Mouse (Mus musculus): ENCODE data around the gene Daglb. TPM values are rescaled to one million over a fixed set of nuclear protein-coding genes. Genes with fewer than 3 reads are reported as not detected.
A peak's percentile ranks its signal among the peaks of the same experiment; 100 is the strongest.

Gene Daglb
- 10 to 100 TPM; 27.7 to 32.1 TPM for total RNA-seq (2021)
- long read RNA-seq, experiment 1, full-length matches to known transcripts: 25 of 44 reads
- long read RNA-seq, experiment 1, partial matches to known transcripts: 6 of 44 reads
- long read RNA-seq, experiment 1, other reads (novel, unspliced or antisense): 13 of 44 reads
- long read RNA-seq, experiment 2, full-length matches to known transcripts: 42 of 57 reads
- long read RNA-seq, experiment 2, partial matches to known transcripts: 3 of 57 reads
- long read RNA-seq, experiment 2, other reads (novel, unspliced or antisense): 12 of 57 reads

GRCm38 (mm10) chr5:143464100-143464756 lies at the start of gene Daglb:
Gene Daglb (plus strand): TSS chr5:143464584.
- Histone ChIP-seq H3K4me3 (peak within 1 kb of the TSS; percentile 69), H3K27ac (peak within 1 kb of the TSS; percentile 93)
- peak; percentile 88 to 91 for DNase-seq (ENCODE audit: low spot score in 2 of 2)
- TF ChIP-seq CTCF (conservative IDR thresholded peaks at IDR 0.05): 0 out of 2 replicates have a peak, but pooled peaks have one; percentile 11

DNA sequence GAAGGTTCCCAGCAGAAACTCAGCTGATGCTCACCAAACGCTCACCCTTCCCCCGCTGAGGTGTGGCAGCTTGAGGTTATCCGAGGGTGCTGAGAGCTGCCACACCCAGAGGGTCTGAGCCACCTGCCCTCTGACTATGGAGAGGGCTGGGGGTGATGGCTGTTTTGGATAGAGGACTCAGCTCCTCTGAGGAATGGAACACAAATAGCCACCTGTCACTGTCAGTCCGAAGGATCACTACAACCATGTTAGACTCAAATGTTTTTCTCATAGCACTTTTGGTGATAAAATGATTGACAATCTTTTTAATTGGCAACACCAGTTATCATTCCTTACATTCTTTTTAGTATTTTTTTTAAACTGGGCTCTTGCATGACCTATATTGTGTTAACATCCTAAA lies 42.9 kb upstream of the Daglb start:
- TF ChIP-seq CTCF (conservative IDR thresholded peaks at IDR 0.05): no peak
- Histone ChIP-seq H3K4me3 (no peak overlapping the region), H3K27ac (no peak overlapping the region)
- DNase-seq (ENCODE audit: low spot score in 2 of 2): no peak

DNA sequence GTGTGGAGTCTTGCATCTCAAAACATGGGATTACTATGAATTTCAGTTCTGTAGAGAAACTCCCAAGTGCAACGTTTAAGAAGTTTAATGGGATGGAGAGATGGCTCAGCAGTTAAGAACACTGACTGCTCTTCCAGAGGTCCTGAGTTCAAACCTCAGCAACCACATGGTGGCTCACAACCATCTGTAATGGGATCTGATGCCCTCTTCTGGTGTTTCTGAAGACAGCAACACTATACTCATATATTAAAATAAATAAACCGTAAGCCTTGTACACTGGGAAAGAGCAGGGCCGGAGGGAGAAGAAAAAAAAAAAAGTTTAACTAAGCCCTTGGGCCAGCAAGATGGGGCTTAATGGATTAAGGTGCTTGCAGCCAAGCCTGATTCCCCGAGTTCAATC lies 41.4 kb upstream of the Daglb start:
- H3K4me3 ChIP-seq: no peak overlapping the region
- H3K27ac ChIP-seq: no peak overlapping the region
- DNase-seq (ENCODE audit: low spot score in 2 of 2): no peak
- peak; percentile 53 for TF ChIP-seq CTCF (conservative IDR thresholded peaks at IDR 0.05)

DNA sequence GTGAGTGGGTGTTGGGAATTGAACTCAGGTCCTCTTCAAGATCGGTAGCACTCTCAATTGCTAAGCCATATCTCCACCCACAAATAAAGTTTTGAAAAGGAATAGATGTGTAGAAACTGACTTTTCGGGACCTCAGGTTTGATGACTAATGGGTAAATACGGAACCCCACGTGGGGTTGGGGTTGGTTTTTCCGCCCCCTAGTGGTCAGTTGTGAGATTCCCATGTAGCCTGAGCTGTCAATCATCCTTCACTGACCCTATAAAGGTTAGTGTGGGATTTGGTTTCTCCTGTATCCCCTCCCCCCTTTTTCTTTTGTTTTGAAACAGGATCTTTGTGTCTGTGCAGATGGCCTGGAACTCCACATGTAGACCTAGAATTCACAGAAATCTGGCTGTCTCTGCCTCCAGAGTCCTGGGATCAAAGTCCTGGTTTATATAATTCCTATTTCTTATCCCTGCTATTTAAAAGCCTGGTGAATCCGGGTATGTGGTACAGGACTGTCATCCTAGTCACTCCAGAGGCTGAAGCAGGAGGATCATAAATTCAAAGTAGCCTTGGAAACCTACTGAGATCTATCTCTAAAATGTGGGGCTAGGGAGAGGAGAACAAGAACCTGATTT lies 40.4 kb upstream of the Daglb start:
- no peak overlapping the region for H3K27ac ChIP-seq
- peak; percentile 94 for TF ChIP-seq CTCF (conservative IDR thresholded peaks at IDR 0.05)
- H3K4me3 ChIP-seq: no peak overlapping the region
- peak; percentile 32 to 68 for DNase-seq (ENCODE audit: low spot score in 2 of 2)

DNA sequence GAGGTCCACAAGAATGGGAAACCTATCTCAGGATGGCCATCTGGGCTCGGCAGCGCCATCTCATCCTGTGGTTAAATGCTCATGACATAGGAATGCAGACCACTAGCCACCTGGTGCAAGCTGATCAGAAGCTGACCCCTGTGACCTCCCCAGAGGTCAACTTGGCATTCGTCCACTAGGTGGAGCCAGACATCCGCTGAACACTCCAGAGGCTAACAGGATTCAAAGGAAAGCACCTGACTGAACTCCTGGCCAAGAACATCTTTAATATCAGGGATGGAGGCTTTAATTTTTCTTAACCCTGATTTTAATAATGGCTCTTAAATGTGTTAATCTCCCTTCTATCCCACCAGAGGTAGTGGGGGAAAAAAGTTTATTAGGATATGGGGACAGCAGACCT lies 30.0 kb upstream of the Daglb start:
- DNase-seq (ENCODE audit: low spot score in 2 of 2): peak in 1 of 2 experiments; percentile 62
- TF ChIP-seq CTCF (conservative IDR thresholded peaks at IDR 0.05): peak; percentile 82
- no peak overlapping the region for H3K27ac ChIP-seq
- H3K4me3 ChIP-seq: no peak overlapping the region

DNA sequence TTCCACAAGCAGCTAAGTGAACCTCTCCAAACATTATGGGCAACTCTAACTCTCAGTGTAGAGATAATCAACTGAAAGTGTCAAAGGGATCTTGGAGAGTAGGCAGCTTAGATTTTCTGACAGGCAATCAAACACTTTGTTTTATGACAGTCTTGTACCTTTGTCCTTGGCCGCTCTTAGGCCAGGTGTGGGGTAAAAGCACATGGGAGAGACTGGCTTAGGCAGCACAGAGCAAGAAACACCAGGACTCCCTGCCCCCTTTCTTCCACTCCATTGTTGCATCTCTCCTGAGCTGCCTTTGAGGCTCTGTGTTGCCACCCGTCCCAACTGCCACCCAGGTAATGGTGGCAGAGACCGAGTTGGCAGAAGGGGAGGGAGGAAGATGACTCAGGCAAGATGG lies 23.1 kb upstream of the Daglb start:
- no peak for DNase-seq (ENCODE audit: low spot score in 2 of 2)
- Histone ChIP-seq H3K4me3 (no peak overlapping the region), H3K27ac (no peak overlapping the region)
- no peak for TF ChIP-seq CTCF (conservative IDR thresholded peaks at IDR 0.05)

GRCm38 (mm10) chr5:143441753-143442152 lies 22.6 kb upstream of the Daglb start:
- TF ChIP-seq CTCF (conservative IDR thresholded peaks at IDR 0.05): no peak
- no peak overlapping the region for H3K4me3 ChIP-seq
- no peak for DNase-seq (ENCODE audit: low spot score in 2 of 2)
- no peak overlapping the region for H3K27ac ChIP-seq

DNA sequence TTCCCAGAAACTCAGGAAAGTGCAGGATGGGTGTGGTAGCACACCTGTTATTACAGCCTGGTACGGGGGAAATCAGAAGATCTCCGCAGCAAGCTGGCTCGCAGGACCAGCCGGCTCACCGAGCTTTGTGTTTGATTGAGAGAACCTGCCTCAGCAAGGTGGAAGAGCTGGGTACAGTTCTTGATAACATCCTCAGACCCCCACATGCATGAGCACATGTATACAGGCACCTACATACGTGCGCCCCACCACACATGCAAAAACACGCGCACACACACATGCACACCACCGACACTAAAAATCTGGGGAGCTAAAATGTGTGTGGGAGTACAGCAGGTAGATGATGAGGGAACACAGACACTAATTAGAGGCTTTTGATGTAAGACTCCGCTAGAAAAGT lies 713 bp upstream of the Daglb start:
- peak overlapping the region; percentile 93 for H3K27ac ChIP-seq
- TF ChIP-seq CTCF (conservative IDR thresholded peaks at IDR 0.05): no peak
- peak overlapping the region; percentile 69 for H3K4me3 ChIP-seq
- no peak for DNase-seq (ENCODE audit: low spot score in 2 of 2)

- TF ChIP-seq CTCF (conservative IDR thresholded peaks at IDR 0.05): no peak
- peak overlapping the region; percentile 93 for H3K27ac ChIP-seq
- no peak for DNase-seq (ENCODE audit: low spot score in 2 of 2)
- peak overlapping the region; percentile 69 for H3K4me3 ChIP-seq
Measured at GRCm38 (mm10) chr5:143464757-143465118, 354 bp downstream of the Daglb start.

- Histone ChIP-seq H3K27ac (peak overlapping the region; percentile 93), H3K4me3 (peak overlapping the region; percentile 69)
- DNase-seq (ENCODE audit: low spot score in 2 of 2): no peak
- no peak for TF ChIP-seq CTCF (conservative IDR thresholded peaks at IDR 0.05)
Measured at GRCm38 (mm10) chr5:143465156-143466085, 1.0 kb downstream of the Daglb start.

DNA sequence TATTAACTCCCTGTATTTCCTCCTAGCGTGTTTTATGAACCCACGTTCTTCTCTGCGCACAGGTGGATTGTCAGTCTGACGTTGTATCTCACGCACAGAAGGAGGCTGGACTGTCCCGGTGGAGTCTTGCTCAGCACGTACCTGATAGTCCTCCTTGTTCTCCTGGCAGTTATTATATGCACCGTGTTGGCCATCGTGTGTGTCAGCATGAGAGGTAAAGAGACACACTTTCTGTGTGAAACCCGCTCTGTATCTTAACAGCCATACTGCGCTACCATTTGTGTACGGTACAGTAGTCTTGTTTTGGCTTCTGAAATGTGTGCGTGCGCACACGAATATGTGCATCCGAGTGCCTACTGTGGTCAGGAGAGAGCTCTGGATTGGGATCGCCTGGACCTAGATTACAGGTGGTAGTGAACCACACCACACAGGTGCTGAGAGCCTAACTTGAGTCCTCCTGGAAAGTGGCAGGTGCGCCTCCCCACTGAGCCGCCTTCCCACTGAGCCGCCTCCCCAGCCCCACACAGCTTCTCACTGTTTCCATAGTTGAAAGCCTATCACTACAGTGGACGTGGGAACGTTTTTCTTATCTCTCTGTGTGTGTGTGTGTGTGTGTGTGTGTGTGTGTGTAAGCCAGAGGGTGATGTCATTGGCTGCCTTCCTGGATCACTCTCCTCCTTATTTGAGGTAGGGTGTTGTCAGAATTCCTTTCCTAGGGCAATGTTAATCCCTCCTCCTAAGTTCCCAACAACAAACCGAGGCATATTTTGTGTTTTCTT lies 2.7 kb downstream of the Daglb start:
- Histone ChIP-seq H3K27ac (no peak overlapping the region), H3K4me3 (no peak overlapping the region)
- DNase-seq (ENCODE audit: low spot score in 2 of 2): no peak
- no peak for TF ChIP-seq CTCF (conservative IDR thresholded peaks at IDR 0.05)

- no peak for DNase-seq (ENCODE audit: low spot score in 2 of 2)
- TF ChIP-seq CTCF (conservative IDR thresholded peaks at IDR 0.05): no peak
- no peak overlapping the region for H3K27ac ChIP-seq
Measured at GRCm38 (mm10) chr5:143467931-143468330, 3.5 kb downstream of the Daglb start.

More at GRCm38 (mm10) chr5:143467931-143468330, 3.5 kb downstream of the Daglb start:
- no peak overlapping the region for H3K4me3 ChIP-seq

Data from layer of hippocampus, adult 2 months (tissue).